Mouse (Mus musculus) inflammation-experienced regulatory T-cells, adult 6 months (primary cell): ENCODE results near the gene 4833420G17Rik. TPM values are rescaled to one million over a fixed set of nuclear protein-coding genes. Genes with fewer than 3 reads are reported as not detected.
"Not testable (repeated sequence)": the region's sequence is repeated elsewhere in the genome, so short reads cannot be mapped to it uniquely, and the experiment has no call there.

Source experiments
- ATAC-seq: one replicate; pipeline ENCODE4 v1.8.0; 2017
- polyA plus RNA-seq, 3 experiments: library from polyadenylated mRNA; unstranded; fragments of 100-300 nt; shearing (Covaris generic); gene quantifications; one replicate each; pipeline ENCODE4 v1.2.1; 2017

The 4833420G17Rik gene
- 100 to 1,000 TPM in 1 of 3 experiments, 10 to 100 TPM in 2; 86.0 to 155 (median 86.1) TPM for polyA plus RNA-seq

DNA sequence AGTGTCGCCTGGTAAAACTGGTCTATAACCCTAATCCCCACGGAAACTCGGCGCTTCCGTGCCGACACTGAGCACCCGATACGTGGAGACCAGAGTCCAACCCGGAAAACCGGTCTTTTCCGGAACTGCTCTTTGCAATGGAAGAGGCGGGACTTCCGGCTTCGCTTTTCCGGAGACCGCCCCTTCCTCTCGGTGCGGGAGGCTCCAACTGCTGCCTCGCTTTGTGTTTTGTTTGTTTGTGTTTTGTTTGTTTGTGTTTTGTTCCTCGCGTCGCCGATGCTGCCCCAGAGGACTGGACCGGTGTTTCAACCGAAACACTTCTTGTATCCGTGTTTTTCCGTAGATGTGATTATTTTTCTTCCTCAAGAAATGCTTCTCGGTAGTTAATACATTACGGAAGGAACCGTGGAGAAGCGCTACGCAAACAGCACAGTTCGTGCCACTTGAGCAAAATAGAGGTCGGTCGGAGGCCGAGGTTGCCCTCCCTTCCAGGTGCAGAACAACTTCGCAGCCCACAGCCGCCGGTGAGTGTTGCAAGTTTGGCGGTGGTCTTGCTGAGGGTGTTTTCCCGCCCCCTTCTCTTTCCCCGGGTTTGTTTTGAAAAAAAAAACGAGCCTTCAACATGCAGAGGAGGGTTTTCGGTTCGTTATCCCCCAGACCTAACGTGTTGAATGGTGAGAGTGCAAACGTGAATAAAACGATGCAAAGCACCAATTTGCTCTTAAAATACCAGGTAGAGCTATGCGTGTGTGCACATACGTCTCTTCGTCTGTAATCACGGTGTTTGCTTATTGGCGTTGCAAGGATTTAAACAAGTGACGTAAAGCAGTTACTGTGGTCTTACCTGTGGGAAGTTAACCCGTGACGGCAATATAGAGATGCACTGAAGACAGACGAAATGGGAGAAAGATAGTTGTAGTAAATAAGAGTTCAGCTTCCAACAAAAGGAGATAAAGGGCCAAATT is at the start of gene 4833420G17Rik:
Gene 4833420G17Rik, plus strand, starts transcription at position 173 of the 965 bp plus-strand sequence.
- ATAC-seq = peak; percentile 98

- no peak for ATAC-seq
Observed at GRCm38 (mm10) chr13:119413026-119413425, 49.5 kb upstream of the 4833420G17Rik start.

DNA sequence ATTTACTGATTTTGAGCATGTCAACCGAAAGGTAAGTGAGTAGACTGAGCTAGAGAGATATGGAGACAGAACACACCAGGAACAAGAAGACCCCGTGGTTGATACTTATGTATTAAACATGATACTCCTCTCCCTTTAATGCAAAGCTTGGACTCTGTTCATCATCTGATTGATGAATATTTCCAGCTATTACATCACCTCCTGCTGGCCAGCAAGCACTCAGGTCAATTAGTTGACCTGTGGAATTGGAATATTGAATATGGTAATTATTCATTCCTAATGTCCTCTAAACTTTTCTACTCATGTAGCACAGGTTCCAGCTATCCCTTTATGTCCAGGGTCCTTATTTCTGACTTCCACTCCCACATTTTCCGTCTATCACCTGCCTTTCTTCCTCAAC is 44.1 kb upstream of the 4833420G17Rik start:
- ATAC-seq = no peak

DNA sequence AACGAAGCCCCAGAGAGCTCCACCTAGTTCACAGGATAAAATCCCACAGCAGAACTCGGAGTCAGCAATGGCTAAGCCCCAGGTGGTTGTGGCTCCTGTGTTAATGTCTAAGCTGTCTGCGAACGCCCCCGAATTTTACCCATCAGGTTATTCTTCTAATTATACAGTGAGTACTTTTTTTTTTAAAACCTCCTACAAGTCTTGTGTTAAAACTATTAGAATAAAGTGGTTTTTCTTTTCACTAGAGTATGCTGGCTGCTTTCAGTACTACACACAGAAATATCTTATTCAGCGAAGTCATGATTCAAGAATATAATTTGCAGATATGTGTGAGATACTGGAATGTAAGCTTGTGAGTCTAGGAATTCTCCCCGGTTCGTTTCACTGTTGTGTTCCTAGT is 32.4 kb upstream of the 4833420G17Rik start:
- ATAC-seq = no peak

- no peak for ATAC-seq
Observed at GRCm38 (mm10) chr13:119432041-119432440, 30.5 kb upstream of the 4833420G17Rik start.

DNA sequence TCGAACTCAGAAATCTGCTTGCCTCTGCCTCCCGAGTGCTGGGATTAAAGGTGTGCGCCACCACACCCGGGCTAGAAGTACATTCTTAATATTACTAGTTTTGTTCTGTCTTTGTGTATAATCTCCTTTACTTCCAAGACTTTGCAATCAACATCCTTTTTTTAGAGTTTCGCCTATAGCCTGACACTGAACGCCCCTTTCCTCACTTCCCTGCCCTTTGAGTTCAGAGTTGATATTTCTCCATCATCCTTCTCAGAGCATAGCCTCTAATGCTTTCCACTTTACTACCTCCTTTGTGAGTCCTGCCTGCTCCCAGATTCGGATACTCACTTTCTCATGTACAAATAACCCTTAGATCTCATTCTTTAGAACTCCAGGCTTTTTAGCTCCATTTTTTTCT is 28.2 kb upstream of the 4833420G17Rik start:
- ATAC-seq = no peak

DNA sequence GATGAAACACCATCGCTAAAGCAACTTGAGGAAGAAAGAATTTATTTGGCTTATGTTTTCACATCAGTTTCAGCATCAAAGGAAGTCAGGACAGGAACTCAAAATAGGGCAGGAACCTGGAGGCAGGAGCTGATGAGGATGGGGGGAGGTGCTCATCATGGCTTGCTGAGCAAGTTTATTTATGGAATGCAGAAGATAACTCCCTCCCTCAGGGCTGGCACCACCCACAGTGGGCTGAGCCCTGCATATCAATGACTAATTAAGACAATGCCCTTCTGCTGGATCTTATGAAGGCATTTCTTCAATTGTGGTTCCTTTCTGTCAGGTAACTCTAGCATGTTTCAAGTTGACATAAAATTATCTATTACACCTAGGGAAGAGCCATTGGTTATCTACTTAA is 20.3 kb upstream of the 4833420G17Rik start:
- ATAC-seq = no peak

DNA sequence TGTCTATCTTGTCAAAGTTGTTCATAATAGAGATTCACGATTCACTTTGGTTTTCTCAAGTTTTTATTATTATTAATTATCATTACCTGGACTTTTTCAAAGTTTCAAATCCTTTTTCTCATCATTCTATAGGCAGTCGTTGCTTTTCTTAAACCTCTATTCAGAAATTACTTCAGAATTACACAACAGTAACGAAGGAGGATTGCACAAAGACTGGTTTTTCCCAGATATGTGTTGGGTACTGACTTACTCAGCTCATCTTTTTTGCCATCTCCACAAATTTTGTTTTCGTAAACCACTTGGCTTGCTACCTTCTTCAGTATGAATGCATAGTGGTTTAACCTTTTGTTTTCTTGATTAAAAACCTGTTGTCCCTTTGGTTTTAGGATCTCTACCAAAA is 9.0 kb upstream of the 4833420G17Rik start:
- no peak for ATAC-seq

DNA sequence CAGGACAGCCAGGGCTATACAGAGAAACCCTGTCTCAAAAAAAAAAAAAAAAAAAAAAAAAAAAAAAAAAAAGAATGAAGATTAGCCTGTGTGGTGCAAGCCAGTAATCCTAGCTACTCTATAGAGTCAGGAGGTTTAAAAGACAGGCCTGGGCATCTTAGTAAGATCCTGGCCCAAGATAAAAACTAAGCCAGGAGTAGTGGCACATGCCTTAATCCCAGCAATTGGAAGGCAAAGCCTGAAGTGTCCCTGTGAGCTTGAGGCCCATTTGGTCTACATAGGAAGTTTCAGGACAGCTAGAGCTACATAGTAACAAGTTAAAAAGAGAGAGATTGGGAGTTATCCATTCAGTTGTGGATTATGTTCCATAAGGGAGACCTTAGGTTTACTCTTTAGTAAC is 7.5 kb upstream of the 4833420G17Rik start:
- ATAC-seq = no peak

- ATAC-seq = no peak
Observed at GRCm38 (mm10) chr13:119456342-119456741, 6.2 kb upstream of the 4833420G17Rik start.

DNA sequence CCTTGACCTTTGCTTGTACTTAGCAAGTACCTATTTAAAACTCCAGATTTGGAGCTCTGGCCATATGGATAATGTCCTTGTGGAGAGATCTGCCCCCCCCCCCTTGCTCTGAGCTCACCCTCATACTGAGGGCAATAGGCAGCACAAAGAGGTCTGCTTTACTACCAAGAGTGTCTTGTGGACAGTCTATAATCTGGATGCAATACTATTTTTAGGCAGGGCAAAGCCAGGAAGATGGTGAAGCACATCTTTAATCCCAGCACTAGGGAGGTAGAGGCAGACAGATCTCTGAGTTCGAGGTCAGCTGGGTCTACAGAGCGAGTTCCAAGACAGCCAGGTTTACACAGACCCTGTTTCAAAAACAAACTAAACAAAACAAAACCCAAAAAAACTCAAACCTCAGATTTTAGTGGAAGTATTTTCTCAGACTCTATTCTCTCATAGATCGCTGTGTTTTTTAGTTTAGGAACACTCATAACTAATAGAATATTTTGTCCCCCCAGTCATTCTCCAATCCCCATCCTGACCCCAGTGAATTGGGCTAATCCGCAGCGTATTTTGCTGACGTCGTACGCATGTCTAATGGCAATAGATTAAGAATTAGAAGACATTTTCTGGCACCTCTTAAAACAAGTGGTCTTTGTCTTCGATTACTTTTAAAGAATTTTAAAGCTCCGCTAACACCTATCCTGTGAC is 520 bp upstream of the 4833420G17Rik start:
- no peak for ATAC-seq

GRCm38 (mm10) chr13:119476631-119477030 is 14.1 kb downstream of the 4833420G17Rik start:
- ATAC-seq = no peak

DNA sequence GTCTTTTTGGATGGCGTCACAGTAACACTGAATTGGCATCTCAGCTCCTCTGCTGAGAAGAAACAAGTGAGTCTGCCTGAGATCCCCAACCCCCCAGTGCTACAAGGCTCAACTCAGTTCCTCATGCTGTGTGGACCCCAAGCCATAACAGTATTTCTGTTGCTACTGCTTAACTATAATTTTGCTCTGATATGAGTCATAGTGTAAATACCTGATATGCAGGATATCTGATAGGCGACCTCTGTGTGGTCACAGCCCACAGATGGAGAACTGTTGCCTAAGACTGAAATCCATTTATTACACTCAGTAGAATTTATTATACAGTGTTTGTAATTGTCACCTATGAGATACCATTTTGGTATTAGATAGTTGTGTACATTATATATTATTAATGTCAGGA is 15.2 kb downstream of the 4833420G17Rik start:
- no peak for ATAC-seq

GRCm38 (mm10) chr13:119487354-119487753 is 24.8 kb downstream of the 4833420G17Rik start:
- ATAC-seq = no peak

- ATAC-seq = no peak
Observed at GRCm38 (mm10) chr13:119487880-119488580, 25.5 kb downstream of the 4833420G17Rik start, which contains the start of the genes Tmem267 and 3110070M22Rik. TSS of gene Tmem267 (plus strand) at chr13:119488039. TSS of gene 3110070M22Rik (minus strand) at chr13:119488383.

DNA sequence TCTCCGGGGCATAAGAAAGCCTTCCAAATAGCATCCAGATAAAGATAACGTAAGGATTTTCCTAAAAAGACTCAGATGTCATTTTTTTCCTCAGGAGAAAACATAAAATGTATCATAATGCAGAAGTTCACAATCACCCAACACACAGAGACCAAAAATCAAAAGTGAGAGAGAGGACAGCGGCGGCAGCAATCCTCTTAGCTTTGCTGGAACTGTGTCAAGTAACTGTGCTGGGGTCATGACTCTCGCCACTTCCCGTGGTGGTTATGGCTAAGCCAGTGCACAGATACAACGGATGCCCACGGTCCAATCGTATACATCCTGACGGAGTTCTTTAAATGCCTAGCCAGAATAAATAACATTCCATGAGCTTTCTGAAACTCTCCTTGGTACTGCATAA is 29.5 kb downstream of the 4833420G17Rik start:
- not testable (repeated sequence) for ATAC-seq

GRCm38 (mm10) chr13:119494938-119495337 is 32.4 kb downstream of the 4833420G17Rik start:
- ATAC-seq = not testable (repeated sequence)

Other genes starting within 250 kb of the 4833420G17Rik start
- 10 to 100 TPM; 50.7 to 54.5 (median 53.0) TPM for gene Paip1, start 34.2 kb upstream of the 4833420G17Rik start, polyA plus RNA-seq
- gene Tmem267, start 25.3 kb downstream of the 4833420G17Rik start, polyA plus RNA-seq = 1 to 10 TPM; 1.6 to 5.4 (median 4.6) TPM
- gene 3110070M22Rik, start 25.6 kb downstream of the 4833420G17Rik start, polyA plus RNA-seq = not detected
- gene Ccl28, start 161.1 kb downstream of the 4833420G17Rik start, polyA plus RNA-seq = under 1 TPM in 1 of 3 experiments, not detected in 2; 0.20 TPM
- 10 to 100 TPM; 33.6 to 46.6 (median 44.9) TPM for gene Hmgcs1, start 227.6 kb downstream of the 4833420G17Rik start, polyA plus RNA-seq